Mouse (Mus musculus) left cerebral cortex, adult 2 months (tissue): ENCODE measurements around the gene Foxn3. TPM values are rescaled to one million over a fixed set of nuclear protein-coding genes. Genes with fewer than 3 reads are reported as not detected.

Source experiments
- DNase-seq, 2 experiments: peaks; one replicate each; pipeline ENCODE4 v3.0.0; 2021 to 2022; ENCODE audit warnings: low spot score in 2 of 2, mixed read lengths in 1 of 2; ENCODE audit errors: extremely low spot score in 1 of 2
- H3K27ac ChIP-seq: fragments of 200-600 bp; 2 replicates; pipeline ENCODE4 v1.8.1; 2022
- H3K4me3 ChIP-seq: fragments of 200-600 bp; 2 replicates; pipeline ENCODE4 v1.8.1; 2022
- CTCF ChIP-seq: fragments of 200-600 bp; IDR thresholded peaks from 2 replicates; pipeline ENCODE4 v1.8.1; 2022; ENCODE audit warnings: antibody characterized with exemption, mild to moderate bottlenecking, moderate library complexity
- intact Hi-C: fragments of 180-260 bp; cut with DNase I; formaldehyde crosslinking; loops from one replicate; pipeline ENCODE4 v1.15.1; 2025
- total RNA-seq, 2 experiments: library from RNA; stranded (reverse); gene quantifications; 2 replicates each; pipeline ENCODE4 v1.2.3; 2021

Gene Foxn3
- total RNA-seq, 2 experiments from 2014 or later = 52.4 to 57.4 TPM

- intact Hi-C loops = loop anchor here (5.0 to 10.0 kb wide), 2 partner anchors 321 to 466 kb away; partner anchors contain the start of genes Efcab11 and Tdp1
- no peak overlapping the region for H3K4me3 ChIP-seq
- TF ChIP-seq CTCF = no peak
- no peak for DNase-seq
- H3K27ac ChIP-seq = no peak overlapping the region
Observed at GRCm38 (mm10) chr12:99560701-99561332, 2.6 kb downstream of the Foxn3 start.

- no peak overlapping the region for H3K4me3 ChIP-seq
- intact Hi-C loops = no loop called here
- no peak overlapping the region for H3K27ac ChIP-seq
- DNase-seq = no peak
- TF ChIP-seq CTCF = no peak
Observed at GRCm38 (mm10) chr12:99559483-99559882, 3.9 kb downstream of the Foxn3 start.

- intact Hi-C loops = no loop called here
- Histone ChIP-seq H3K27ac (no peak overlapping the region), H3K4me3 (no peak overlapping the region)
- DNase-seq = no peak
- no peak for TF ChIP-seq CTCF
Observed at GRCm38 (mm10) chr12:99558476-99558875, 4.9 kb downstream of the Foxn3 start.

GRCm38 (mm10) chr12:99557498-99557897 lies 5.9 kb downstream of the Foxn3 start:
- H3K27ac ChIP-seq = no peak overlapping the region
- TF ChIP-seq CTCF = no peak
- DNase-seq = no peak
- no peak overlapping the region for H3K4me3 ChIP-seq
- intact Hi-C loops = no loop called here

- peak; percentile 15 for TF ChIP-seq CTCF
Observed at GRCm38 (mm10) chr12:99550629-99551028, 12.8 kb downstream of the Foxn3 start.

GRCm38 (mm10) chr12:99549811-99550210 lies 13.6 kb downstream of the Foxn3 start:
- Histone ChIP-seq H3K27ac (no peak overlapping the region), H3K4me3 (no peak overlapping the region)
- DNase-seq = no peak
- intact Hi-C loops = no loop called here
- no peak for TF ChIP-seq CTCF

More at GRCm38 (mm10) chr12:99550629-99551028, 12.8 kb downstream of the Foxn3 start:
- Histone ChIP-seq H3K27ac (no peak overlapping the region), H3K4me3 (no peak overlapping the region)
- no peak for DNase-seq
- intact Hi-C loops = no loop called here

- no peak for DNase-seq
- Histone ChIP-seq H3K4me3 (no peak overlapping the region), H3K27ac (no peak overlapping the region)
- intact Hi-C loops = no loop called here
- TF ChIP-seq CTCF = no peak
Observed at GRCm38 (mm10) chr12:99548419-99548818, 15.0 kb downstream of the Foxn3 start.

- intact Hi-C loops = no loop called here
- no peak for TF ChIP-seq CTCF
- no peak overlapping the region for H3K4me3 ChIP-seq
- DNase-seq = no peak
- H3K27ac ChIP-seq = no peak overlapping the region
Observed at GRCm38 (mm10) chr12:99547295-99547694, 16.1 kb downstream of the Foxn3 start.

GRCm38 (mm10) chr12:99545270-99545770 lies 18.1 kb downstream of the Foxn3 start:
- TF ChIP-seq CTCF = no peak
- DNase-seq = no peak
- intact Hi-C loops = no loop called here
- Histone ChIP-seq H3K27ac (no peak overlapping the region), H3K4me3 (no peak overlapping the region)

GRCm38 (mm10) chr12:99544262-99545128 lies 18.9 kb downstream of the Foxn3 start:
- intact Hi-C loops = no loop called here
- Histone ChIP-seq H3K4me3 (no peak overlapping the region), H3K27ac (no peak overlapping the region)
- no peak for DNase-seq
- no peak for TF ChIP-seq CTCF

- TF ChIP-seq CTCF = no peak
- Histone ChIP-seq H3K4me3 (no peak overlapping the region), H3K27ac (no peak overlapping the region)
- intact Hi-C loops = no loop called here
- no peak for DNase-seq
Observed at GRCm38 (mm10) chr12:99543421-99544195, 19.8 kb downstream of the Foxn3 start.

- no peak overlapping the region for H3K4me3 ChIP-seq
- no peak for DNase-seq
- intact Hi-C loops = no loop called here
- no peak; the same call in 1 of the 2 replicates for TF ChIP-seq CTCF
- H3K27ac ChIP-seq = no peak overlapping the region
Observed at GRCm38 (mm10) chr12:99540201-99540600, 23.2 kb downstream of the Foxn3 start.
